Mouse (Mus musculus): Measurements from ENCODE around the gene Gm6121. TPM values are rescaled to one million over a fixed set of nuclear protein-coding genes. Genes with fewer than 3 reads are reported as not detected.

Gm6121 gene
- polyA plus RNA-seq (2017; shearing (Covaris generic)) = not detected

DNA sequence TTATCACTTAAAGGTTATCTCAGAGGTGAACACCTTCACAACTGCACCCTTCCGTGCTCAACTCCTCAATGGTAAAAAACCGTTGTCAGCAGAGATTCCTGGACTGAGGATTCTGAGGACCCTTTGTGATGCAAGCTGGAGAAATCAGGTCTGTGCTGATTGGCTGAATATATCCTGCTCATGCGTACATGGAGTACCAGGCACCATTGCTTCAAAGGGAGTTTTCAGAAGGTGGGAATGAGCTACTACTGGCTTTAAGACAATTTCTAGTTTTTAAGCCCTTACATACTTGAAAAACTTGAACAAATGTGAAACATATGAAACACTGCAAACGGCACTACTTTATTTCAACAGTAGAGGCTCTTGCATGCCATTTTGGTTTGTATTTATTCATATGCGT is at the start of gene Gm6121:
TSS of gene Gm6121 (minus strand) at position 101 of the 400 bp plus-strand sequence.

Other genes with a start within 250 kb of the Gm6121 start
- not detected for gene Gm14525, start 233.1 kb downstream of the Gm6121 start, polyA plus RNA-seq (2017; shearing (Covaris generic))

All from naive thymus-derived CD4-positive, alpha-beta T cell, adult 5 months (primary cell).